Mouse (Mus musculus): ENCODE results near the gene Olfr796.

DNA sequence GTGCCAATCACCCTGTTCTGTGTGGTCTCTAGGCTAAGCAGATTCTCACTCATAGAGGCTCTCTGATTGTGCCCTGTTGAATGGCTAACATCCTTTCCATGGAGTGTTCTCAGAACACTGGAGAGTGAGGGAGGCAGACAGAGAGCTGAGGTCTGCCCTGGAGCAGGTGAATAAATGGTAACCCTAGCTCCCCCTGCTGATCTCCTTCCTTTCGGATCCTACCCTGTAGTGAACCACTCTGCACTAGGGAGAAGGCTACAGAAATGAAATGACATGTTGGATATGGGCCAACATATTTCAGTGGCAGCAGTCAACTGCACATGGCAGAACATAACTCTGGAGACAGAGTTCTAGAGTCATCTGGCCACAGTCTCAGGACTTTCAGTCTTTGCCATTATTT is 9.4 kb upstream of the Olfr796 start:
- TF ChIP-seq POLR2A (IDR thresholded peaks at IDR 0.05; ENCODE audit: control insufficient read depth in 1 of 2, insufficient read depth in 1 of 2, low read depth in 1 of 2, low read length in 2 of 2, poor library complexity in 1 of 2) (no peak), GATA1 (IDR thresholded peaks at IDR 0.05; ENCODE audit: low read depth, low read length) (no peak), BHLHE40 (IDR thresholded peaks at IDR 0.05; ENCODE audit: borderline replicate concordance, low read depth, low read length) (no peak), ELF1 (IDR thresholded peaks at IDR 0.05; ENCODE audit: low read depth, low read length) (no peak), EP300 (IDR thresholded peaks at IDR 0.05; ENCODE audit: low read depth in 1 of 2, low read length in 2 of 2) (no peak), SIN3A (IDR thresholded peaks at IDR 0.05; ENCODE audit: low read length) (no peak)

Data from MEL (cell line).